Comparison of ENCODE assay signal across 5 mouse cellular contexts in the genomic region with DNA sequence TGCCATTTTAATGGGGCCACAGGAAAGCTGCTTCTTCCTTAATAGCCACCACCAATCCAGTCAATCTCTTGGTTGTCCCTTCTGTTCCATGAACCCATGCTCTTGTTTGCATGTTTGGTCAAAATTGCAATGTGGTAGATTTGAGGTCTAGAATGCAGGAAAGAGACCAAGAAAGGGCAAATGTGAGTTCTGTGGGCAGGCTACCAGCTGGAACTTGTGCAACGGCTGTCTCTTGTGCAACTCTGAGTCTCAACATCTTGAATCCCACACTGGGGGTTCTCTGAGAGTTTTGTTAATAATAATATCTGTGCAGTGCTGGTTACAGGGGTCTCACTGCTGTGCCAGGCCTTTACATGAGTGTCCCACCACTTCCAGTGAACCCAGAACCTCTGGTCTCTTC.
"Had no signal": no experiment of that assay in that cellular context is flagged by ENCODE, and none has a peak within 500 bp of the region (broad histone marks: within the 10 kb centered on the region; RNA-seq: fewer than 3 reads in every experiment).

No protein-coding gene starts in this region.

- DNase-seq: layer of hippocampus, adult 9-11 months; layer of hippocampus, postnatal 36 days; lung, embryonic 14.5 days; lung, postnatal 14 days; thymus, postnatal 4 days had no signal
